Mouse (Mus musculus) CD4-positive helper T cell, adult 2 months (primary cell): ENCODE measurements around the gene Kifc3.

Experiments
- DNase-seq: peaks from one replicate; pipeline ENCODE4 v3.0.0-alpha.2; 2012; ENCODE audit warnings: low read depth, missing footprints, low spot score

Kifc3 gene

DNA sequence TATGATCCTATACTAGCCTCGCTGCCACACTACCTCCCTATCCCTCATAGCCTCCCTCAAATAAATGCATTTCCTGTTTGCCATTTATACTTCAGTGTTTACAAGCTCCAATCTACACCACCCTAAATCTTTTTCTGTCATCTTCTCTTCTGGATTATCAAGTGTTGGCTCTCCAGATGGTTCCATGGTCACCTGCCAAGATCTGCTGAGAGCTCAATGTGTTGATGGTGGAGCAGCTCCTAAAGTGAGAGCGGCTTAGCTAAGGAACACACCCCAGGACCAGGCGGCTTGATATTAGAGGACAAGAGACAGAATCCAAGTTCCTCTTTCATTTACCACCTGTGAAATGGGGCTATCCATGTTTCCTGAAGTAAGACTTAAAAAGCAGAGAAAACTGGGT, 124.6 kb downstream of the Kifc3 start:
- DNase-seq: no peak

DNA sequence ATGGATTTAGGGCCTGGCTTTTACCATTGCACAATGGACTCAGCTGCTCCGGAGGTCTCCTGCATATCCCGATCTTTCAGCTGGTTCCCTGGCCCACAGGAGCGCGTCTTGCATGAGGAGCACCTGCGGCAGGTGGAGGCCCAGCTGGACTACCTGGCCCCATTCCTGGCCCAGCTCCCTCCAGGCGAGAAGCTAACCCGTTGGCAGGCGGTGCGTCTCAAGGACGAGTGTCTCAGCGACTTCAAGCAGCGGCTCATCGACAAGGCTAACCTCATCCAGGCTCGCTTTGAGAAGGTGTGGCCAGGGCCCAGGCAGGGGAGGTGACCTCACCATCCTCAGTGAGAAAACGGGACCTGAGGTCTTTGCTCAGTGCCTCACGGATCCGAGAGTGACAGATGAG, 126.5 kb downstream of the Kifc3 start:
- no peak for DNase-seq

DNA sequence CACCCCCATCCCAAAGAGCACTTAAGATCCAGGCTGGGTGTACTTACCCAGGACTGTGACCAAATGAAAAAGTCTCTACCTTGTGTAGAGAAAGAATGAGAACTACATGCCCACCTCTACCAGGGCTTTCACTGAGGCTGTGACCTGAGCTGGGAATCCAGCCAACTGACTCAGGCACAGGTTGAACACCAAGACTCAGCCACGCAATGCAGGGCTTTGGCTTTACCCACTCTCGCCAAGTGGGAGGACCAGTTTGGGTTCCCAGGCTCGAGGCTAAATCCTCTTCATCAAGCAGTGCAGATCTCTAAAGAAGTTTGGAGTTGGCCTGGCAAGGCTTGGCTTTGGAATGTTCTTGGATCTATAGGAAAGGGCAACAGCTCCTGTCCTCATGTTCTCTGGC, 127.1 kb downstream of the Kifc3 start:
- no peak for DNase-seq

DNA sequence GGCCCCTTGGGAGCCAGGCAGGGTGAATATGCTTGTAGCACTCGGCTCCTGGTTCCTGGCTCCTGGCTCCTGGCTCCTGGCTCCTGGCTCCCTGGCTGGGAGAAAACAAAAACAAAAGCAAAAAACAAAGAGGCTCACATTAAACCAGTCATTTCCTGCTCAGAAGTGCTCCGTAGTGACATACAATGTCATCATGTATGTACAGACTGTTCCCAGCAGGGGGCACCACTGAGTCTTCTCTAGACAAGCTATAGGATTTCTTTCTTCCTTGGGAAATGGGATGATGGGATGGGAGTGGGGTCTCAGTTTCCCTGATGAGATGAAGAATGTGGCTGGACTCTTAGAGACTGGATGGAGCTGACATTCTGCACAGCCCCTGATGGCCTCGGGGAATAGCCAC, 135.0 kb downstream of the Kifc3 start:
- DNase-seq: peak; percentile 66

DNA sequence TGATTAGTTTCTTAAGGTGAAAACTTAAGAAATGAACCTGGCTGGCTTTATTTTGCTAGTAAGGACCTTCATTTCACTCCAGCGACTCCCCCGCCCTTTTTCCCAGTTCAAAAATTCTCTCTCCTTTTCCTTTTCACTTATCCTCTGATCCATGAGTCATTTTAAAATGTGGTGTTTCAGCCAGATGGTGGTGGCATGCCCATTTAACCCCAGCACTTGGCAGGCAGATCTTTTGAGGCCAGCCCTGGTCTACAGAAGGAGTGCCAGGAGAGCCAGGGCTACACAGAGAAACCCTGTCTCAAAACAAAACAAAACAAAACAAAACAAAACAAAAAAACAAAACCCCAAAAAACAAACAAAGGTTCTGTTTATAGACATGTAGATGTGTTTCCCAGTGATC, 138.1 kb downstream of the Kifc3 start:
- no peak for DNase-seq

DNA sequence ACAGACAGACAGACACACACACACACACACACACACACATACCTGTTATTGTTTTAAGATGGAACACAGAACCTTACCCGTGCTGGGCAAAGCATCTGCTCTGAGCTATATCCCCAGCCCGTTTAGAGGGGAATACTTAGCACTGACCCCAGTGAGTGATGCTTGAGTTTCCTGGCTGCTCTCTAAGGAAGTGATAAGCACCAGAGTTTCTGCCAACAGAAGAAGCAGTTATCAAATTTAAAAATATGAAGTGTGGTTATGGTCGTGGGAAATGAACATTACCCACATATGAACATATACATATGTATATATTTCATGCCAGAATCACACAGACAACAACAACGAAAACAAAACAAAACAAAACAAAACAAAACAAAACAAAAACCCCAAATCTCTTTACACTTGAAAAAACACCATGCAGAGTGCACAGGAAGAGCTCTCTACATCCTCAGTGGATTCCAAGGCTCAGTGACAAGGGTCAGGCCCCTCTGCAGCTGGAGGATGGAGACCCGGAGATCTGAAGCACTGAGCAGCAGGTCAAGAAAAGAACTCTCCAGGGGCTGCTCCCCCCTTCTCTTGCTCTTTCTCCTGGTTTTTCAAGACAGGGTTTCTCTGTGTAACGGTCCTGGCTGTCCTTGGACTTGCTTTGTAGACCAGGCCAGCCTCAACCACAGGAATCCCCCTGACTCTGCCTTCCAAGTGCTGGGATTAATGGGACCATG, 142.6 kb downstream of the Kifc3 start:
- no peak for DNase-seq

DNA sequence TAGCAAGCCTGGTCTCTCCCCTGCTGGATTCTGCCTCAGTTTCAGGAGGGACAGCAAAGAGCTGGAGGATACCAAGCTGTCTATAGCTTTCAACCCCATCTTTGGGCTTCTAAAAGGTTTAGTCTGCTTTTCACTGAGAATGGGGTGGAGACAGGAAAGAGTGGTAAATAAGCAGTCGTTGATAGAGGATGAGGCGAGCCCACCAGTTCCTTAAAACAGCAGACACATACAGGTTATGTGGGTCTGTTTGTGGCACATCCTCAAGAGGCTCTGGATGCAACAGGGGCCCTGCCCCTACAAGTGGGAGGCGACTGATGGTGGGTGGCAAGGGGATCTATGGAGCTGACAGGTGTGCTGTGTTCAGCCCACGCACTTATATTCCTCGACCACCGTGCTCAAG, 144.0 kb downstream of the Kifc3 start:
- DNase-seq: no peak

DNA sequence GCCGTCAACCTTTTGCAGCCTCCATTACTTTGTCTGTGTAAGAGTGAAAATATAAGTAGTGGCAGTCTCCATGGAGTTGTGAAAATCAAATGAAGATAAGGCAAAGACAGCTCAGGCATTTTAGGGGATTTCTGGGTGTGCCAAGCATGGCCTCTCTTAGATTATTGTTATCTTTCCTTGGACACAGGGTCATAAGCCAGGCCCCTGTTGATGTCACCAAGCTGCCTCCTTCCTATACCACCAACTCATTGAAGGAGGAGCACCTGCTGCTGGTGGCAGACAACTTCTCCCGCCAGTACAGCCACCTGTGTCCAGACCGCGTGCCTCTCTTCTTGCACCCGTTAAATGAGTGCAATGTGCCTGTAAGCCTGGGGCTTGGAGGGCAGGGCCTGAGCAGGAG, 146.2 kb downstream of the Kifc3 start:
- DNase-seq: no peak

DNA sequence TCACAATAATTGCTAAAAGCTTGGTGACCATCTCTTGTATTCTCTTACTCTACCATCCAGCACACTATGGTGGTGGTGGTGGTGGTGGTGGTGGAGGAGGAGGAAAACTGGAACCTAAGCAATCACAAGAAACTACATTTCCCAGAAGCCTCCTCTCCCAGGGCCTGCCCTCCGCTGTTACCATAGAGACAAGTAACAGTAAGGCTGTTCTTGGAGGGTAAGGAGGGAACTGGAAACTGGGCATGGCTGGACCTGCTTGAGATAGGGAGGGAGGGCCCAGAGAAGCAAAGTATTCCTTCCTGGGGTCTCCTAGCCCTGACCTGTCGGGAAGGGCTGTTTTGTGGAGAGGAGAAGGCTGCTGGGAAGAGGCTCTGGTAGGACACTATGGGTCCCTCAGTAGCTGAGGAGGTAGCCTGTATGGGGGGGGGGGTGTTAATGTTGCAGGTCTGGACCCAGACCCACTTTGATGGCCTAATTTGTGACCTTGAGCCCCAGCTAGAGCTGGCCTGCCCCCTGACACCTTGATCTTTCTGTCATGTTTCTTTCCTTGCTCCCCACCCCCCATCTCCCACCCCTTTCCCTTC, 147.6 kb downstream of the Kifc3 start, which contains the start of gene Drc7:
Gene Drc7 (plus strand): TSS at position 177 of the 584 bp plus-strand sequence.
- no peak for DNase-seq

DNA sequence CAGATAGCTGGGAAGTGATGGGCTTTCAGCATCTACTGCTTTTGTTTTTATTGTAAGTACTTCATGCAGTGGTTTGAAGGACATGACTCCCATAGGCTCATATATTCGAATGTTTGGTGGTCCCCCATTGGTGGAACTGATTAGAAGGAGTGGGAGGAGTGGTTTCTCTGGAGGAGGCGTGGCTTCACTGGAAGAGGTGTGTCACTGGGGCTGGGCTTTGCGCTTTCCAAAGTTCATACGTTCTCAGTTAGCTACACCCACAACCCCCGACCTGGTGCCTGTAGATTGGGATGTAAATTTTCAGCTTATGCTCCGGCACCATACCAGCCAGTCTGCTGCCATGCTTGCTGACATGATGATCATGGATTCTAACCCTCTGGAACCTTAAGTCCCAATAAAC, 148.2 kb downstream of the Kifc3 start:
- no peak for DNase-seq
